Mouse (Mus musculus) limb, embryonic 10.5 days (tissue): ENCODE measurements around the gene H2afx. TPM values are rescaled to one million over a fixed set of nuclear protein-coding genes. Genes with fewer than 3 reads are reported as not detected.
"Not testable (repeated sequence)": the region's sequence is repeated elsewhere in the genome, so short reads cannot be mapped to it uniquely, and the experiment has no call there.

ENCODE experiments used
- DNase-seq: peaks from one replicate; pipeline ENCODE4 v3.0.0-alpha.2; 2017; ENCODE audit warnings: low spot score
- H3K27ac ChIP-seq: fragments of 300-500 bp; sonication (generic); 2 replicates; pipeline ENCODE4 v1.5.1; 2016; ENCODE audit warnings: mild to moderate bottlenecking
- H3K27me3 ChIP-seq: fragments of 300-500 bp; sonication (generic); 2 replicates; pipeline ENCODE4 v1.6.1; 2016; ENCODE audit warnings: low read depth, mild to moderate bottlenecking; ENCODE audit not compliant: poor library complexity, severe bottlenecking
- H3K36me3 ChIP-seq: fragments of 300-500 bp; sonication (generic); 2 replicates; pipeline ENCODE4 v1.6.1; 2016; ENCODE audit warnings: mild to moderate bottlenecking, moderate library complexity
- H3K4me1 ChIP-seq: fragments of 300-500 bp; sonication (generic); 2 replicates; pipeline ENCODE4 v1.6.1; 2016
- H3K4me3 ChIP-seq: fragments of 300-500 bp; sonication (generic); 2 replicates; pipeline ENCODE4 v1.5.1; 2016; ENCODE audit warnings: mild to moderate bottlenecking, moderate library complexity
- H3K9me3 ChIP-seq: fragments of 300-500 bp; sonication (generic); replicated peaks from 2 replicates; pipeline ENCODE4 v1.6.1; 2016; ENCODE audit warnings: mild to moderate bottlenecking
- WGBS: fragments of 180-500 bp; shearing (Covaris S2); methylation state at CpG from one replicate; pipeline ENCODE4 v1.1.7; 2016; 5-methylcytosine and 5-hydroxymethylcytosine counted together
- polyA plus RNA-seq: library from polyadenylated mRNA; unstranded; fragments of >200 nt; fragmentation: Nextera tagmentation; extraction: Ambion mirVana; gene quantifications from 2 replicates; pipeline ENCODE4 v1.2.1, GENCODE M21; 2016

Gene H2afx
- polyA plus RNA-seq, 1 experiment from 2014 or later = 551 TPM

DNA sequence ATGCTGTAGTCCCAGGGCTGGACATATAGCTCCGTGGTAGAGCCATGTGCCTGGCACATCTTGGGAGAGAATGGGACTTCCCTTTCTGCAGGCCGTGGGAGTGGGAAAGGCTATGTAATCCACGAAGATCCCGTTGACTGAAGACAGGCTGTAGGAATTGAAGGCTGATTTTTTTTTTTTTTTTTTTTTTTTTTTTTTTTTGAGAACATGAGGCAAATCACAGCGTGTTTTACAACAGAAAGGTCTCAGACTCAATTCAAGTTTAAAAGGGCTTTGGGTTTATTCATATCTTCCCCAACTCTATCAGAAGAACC lies 1.6 kb downstream of the H2afx start:
- DNase-seq = no peak
- peaks cover 81% of the 10 kb centered on the region for H3K36me3 ChIP-seq
- peak overlapping the region; percentile 98 for H3K27ac ChIP-seq
- WGBS = 4% methylated on average over 5 of the region's 5 CpGs
- peak overlapping the region; percentile 98 for H3K4me3 ChIP-seq
- H3K9me3 ChIP-seq = peaks cover 2% of the 10 kb centered on the region; the same call in 1 of the 2 replicates
- H3K4me1 ChIP-seq = peaks cover 15% of the 10 kb centered on the region
- no peaks in the 10 kb centered on the region for H3K27me3 ChIP-seq

DNA sequence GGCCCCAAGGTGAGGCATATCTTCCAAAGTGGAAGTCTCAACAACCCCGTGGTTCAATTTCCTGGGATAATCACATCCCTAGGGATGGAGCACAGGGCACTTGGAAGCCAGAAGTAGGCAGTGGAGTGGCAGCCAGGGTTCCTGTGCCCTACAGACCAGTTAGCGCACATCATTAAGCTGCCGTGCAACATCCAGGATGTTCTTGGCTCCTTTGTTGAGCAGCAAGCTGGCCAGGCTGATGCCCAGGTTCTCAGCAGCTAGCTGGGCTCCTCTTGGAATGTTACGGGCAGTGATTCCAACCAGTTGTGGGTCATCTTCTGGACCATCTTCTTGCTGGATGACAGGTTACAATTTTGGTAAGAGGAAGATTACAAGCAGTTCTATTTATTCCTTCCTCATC lies 2.0 kb downstream of the H2afx start:
- Histone ChIP-seq H3K36me3 (peaks cover 81% of the 10 kb centered on the region), H3K4me3 (peak overlapping the region; percentile 98), H3K4me1 (peaks cover 15% of the 10 kb centered on the region)
- H3K27me3 ChIP-seq, H3K27ac ChIP-seq, H3K9me3 ChIP-seq, DNase-seq: not testable (repeated sequence)
- WGBS = 52% methylated on average over 4 of the region's 4 CpGs

DNA sequence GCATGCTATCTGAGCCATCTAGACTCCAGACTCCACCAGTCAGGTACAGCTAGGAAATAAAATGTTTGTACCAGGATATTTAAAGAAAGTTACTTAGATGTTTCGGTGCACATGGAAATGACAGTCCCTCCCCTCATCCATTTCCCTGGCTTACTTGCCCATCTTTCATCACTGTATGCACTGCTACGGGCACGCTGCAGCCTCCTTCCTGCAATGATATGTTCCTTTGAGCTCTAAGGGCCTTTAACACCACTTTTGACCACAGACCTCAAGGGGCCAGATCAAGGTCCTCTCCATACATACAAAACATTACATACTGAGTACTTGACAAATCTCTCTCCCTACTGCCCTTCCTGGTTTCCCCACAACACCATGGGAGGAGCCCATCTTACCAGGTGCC lies 2.5 kb downstream of the H2afx start:
- 83% methylated on average over 3 of the region's 3 CpGs for WGBS
- Histone ChIP-seq H3K9me3 (peaks cover 2% of the 10 kb centered on the region; the same call in 1 of the 2 replicates), H3K27me3 (no peaks in the 10 kb centered on the region), H3K27ac (no peak overlapping the region), H3K36me3 (peaks cover 81% of the 10 kb centered on the region), H3K4me3 (peak overlapping the region; percentile 98), H3K4me1 (peaks cover 16% of the 10 kb centered on the region)
- no peak for DNase-seq

DNA sequence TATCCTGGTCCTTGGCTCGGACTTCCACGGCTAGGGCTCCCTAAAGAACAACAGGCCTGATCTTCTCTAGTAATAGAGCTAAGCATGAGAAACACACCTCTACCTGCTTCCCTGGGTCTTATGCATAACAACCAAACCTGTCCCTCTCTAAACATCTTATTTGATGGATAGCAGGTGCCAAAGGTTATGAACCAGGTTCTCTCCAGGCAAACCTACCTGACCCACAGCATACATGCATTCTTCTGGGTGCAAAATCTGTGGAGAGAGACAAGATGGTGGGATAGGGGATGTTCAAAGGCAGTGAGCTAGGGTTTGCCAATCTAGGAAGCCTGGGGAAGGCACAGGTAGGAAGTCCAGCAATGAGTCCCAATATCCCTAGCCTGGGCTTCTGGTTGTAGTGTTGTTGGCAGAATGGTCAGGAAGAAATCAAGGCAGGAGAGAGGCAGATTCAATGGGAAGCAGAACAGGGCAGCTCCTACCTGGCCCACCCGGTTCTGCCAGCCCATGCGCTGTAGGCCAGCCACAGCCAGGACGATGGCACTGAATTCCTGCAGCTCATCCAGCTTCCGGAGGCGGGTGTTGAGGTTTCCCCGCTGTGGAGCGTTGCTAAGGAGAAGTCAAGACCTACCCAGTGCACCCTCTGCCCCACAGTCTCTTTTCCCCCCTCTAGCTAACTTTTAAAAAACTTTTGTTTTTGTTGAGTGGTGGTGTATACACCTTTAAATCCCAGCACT lies 3.1 kb downstream of the H2afx start:
- Histone ChIP-seq H3K4me1 (peaks cover 22% of the 10 kb centered on the region), H3K4me3 (peak overlapping the region; percentile 98), H3K36me3 (peaks cover 76% of the 10 kb centered on the region), H3K9me3 (peaks cover 2% of the 10 kb centered on the region; the same call in 1 of the 2 replicates), H3K27ac (peak overlapping the region; percentile 11; the same call in 1 of the 2 replicates), H3K27me3 (no peaks in the 10 kb centered on the region)
- 69% methylated on average over 9 of the region's 9 CpGs for WGBS
- DNase-seq = no peak

DNA sequence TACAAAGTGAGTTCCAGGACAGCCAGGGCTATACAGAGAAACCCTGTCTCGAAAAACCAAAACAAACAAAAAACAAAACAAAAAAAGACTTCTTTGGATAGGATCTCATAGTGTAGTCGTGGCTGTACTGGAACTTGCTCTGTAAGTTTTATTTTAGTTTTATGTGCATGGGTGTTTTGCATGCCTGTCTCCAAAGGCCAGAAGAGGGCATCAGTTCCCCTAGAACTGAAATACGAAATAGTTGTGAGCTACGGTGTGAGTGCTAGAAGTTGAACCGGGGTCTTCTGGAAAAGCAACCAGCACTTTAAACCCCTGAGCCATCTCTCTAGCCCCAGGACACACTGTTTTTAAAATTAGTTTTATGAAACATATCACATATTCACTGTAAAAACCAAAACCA lies 4.1 kb downstream of the H2afx start:
- Histone ChIP-seq H3K36me3 (peaks cover 67% of the 10 kb centered on the region), H3K27me3 (no peaks in the 10 kb centered on the region), H3K4me1 (peaks cover 32% of the 10 kb centered on the region), H3K4me3 (no peak overlapping the region), H3K27ac (no peak overlapping the region), H3K9me3 (peaks cover 2% of the 10 kb centered on the region; the same call in 1 of the 2 replicates)
- no peak for DNase-seq
- 84% methylated on average over 5 of the region's 5 CpGs for WGBS

DNA sequence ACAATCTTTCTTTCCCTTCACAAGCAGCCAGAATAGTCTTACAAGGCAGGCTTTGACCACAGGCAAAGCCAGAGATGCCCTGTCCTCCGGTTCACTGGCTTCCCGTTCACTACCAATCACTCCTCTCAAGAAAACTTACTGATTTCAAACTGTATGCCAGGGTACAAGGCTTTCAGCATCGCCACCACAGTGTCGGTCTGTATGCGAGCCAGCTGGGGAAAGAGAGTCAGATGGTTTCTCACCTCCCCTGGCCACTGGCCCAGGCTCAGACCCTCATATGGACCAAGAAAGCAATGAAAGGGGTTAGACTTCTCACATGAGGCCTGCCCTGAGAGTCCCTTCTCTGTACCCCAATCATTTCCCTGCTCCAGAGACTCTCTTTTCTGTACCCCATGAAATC lies 7.0 kb downstream of the H2afx start:
- DNase-seq = no peak
- Histone ChIP-seq H3K9me3 (no peaks in the 10 kb centered on the region), H3K27ac (no peak overlapping the region; the same call in 1 of the 2 replicates), H3K27me3 (no peaks in the 10 kb centered on the region), H3K4me3 (peak overlapping the region; percentile 19; the same call in 1 of the 2 replicates), H3K4me1 (peaks cover 34% of the 10 kb centered on the region), H3K36me3 (peaks cover 64% of the 10 kb centered on the region)
- 89% methylated on average over 5 of the region's 5 CpGs for WGBS

DNA sequence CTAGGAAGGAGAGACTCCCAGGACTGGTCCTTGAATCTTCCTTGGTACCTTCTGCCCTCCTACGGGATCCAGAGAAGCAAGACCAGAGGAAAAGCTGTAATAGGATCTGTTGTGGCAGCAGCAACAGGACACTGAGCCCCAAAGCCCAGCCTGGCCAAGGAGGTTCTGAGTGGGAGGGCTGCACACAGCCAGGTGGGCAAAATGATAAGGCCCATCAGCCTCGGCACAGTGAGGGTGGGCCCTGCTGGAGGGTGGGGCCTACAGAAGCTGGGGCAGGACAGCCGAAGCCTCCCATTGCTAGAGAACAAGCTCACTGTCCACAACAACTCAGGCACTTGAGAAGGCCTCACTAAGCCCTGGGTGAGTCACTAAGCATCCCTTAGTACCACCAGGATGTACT lies 7.7 kb downstream of the H2afx start:
- Histone ChIP-seq H3K4me1 (peaks cover 27% of the 10 kb centered on the region), H3K9me3 (no peaks in the 10 kb centered on the region), H3K36me3 (peaks cover 64% of the 10 kb centered on the region), H3K27me3 (no peaks in the 10 kb centered on the region), H3K4me3 (peak overlapping the region; percentile 19), H3K27ac (0 out of 2 replicates have a peak overlapping the region, but pooled peaks have one; percentile 98)
- 78% methylated on average over 3 of the region's 3 CpGs for WGBS
- no peak for DNase-seq

DNA sequence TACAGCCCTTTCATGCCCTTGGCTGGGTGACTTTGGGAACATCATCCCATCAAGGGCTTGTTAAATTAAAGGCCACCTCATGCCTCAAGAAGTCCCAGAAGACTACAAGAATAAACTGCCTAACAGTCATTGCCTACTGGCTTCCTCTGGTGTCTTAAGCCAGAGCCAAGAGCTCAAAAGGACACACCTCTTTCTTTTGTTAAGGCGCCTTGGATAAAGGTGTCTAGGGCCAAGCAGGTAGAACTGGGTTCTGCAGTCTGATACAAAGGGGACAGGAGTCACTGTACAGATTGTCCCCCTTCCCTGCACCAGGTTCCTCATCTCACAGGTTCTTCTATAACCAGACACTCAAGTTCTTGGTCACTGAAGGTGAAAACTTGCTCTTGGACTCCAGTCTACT lies 8.1 kb downstream of the H2afx start:
- Histone ChIP-seq H3K4me1 (peaks cover 22% of the 10 kb centered on the region), H3K4me3 (peak overlapping the region; percentile 95), H3K27me3 (no peaks in the 10 kb centered on the region), H3K27ac (peak overlapping the region; percentile 98; the same call in 1 of the 2 replicates), H3K36me3 (peaks cover 64% of the 10 kb centered on the region), H3K9me3 (no peaks in the 10 kb centered on the region)
- DNase-seq = no peak
- WGBS = 81% methylated on average over 1 of the region's 1 CpGs

DNA sequence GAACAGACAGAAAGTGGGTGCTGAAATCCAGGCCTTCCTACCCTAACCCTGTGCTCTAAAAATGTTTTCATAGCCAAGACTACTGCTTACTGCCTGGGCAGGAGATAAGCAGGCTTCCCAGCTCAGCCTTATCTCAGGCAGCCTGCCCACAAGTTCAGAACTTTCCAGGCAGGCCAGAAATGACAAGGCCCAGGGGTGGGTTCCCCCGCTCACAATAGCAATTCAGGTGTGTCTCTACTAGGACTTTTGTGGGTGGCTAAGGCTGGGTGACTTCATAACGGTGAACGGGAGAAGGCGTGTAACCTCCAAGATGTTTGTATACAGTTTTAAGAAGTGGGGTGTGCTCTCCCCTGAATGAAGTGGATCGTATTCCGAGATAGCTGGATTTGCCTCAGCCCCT lies 8.8 kb downstream of the H2afx start:
- WGBS = 17% methylated on average over 6 of the region's 6 CpGs
- no peaks in the 10 kb centered on the region for H3K27me3 ChIP-seq
- H3K4me1 ChIP-seq = peaks cover 20% of the 10 kb centered on the region
- peak overlapping the region; percentile 98 for H3K27ac ChIP-seq
- peak; percentile 45 for DNase-seq
- no peaks in the 10 kb centered on the region for H3K9me3 ChIP-seq
- H3K36me3 ChIP-seq = peaks cover 64% of the 10 kb centered on the region
- peak overlapping the region; percentile 95 for H3K4me3 ChIP-seq

DNA sequence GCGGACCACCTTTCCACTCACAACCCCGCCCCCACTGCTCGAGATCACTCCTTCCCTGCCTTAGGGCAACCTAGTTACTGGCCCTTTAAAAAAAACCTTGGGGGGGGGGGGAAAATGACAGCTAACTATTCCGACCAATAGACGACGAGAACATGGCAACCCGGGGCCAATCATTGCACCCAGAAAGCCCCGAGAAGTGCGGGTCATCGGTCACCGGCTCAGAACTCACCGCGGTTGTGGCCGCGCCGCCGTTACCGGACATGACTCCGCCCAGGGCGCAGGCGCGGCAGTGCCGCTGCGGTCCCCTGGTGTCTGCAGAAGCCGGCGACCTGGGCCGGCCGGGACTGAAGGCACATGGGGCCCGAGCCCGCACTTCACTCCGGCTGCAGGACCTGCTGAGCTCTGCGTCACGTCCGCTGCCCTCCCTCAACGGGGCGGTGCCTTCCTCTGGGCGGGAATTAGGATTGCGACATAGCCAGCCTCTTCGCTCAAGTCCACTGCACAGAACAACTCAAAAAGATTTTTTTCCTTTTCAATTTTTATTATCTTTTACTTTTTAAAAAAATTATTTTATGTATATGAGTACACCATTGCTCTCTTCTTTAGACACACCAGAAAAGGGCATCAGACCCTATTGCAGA lies 9.4 kb downstream of the H2afx start, which contains the start of gene Hmbs:
Gene Hmbs (minus strand): TSS at position 448 of the 641 bp plus-strand sequence.
- Histone ChIP-seq H3K4me1 (peaks cover 20% of the 10 kb centered on the region), H3K27me3 (no peaks in the 10 kb centered on the region), H3K9me3 (no peaks in the 10 kb centered on the region), H3K4me3 (peak within 1 kb of the TSS; percentile 95), H3K36me3 (peaks cover 64% of the 10 kb centered on the region), H3K27ac (peak within 1 kb of the TSS; percentile 98)
- peak; percentile 94 for DNase-seq
- WGBS = under 1% methylated on average over 39 of the region's 39 CpGs

DNA sequence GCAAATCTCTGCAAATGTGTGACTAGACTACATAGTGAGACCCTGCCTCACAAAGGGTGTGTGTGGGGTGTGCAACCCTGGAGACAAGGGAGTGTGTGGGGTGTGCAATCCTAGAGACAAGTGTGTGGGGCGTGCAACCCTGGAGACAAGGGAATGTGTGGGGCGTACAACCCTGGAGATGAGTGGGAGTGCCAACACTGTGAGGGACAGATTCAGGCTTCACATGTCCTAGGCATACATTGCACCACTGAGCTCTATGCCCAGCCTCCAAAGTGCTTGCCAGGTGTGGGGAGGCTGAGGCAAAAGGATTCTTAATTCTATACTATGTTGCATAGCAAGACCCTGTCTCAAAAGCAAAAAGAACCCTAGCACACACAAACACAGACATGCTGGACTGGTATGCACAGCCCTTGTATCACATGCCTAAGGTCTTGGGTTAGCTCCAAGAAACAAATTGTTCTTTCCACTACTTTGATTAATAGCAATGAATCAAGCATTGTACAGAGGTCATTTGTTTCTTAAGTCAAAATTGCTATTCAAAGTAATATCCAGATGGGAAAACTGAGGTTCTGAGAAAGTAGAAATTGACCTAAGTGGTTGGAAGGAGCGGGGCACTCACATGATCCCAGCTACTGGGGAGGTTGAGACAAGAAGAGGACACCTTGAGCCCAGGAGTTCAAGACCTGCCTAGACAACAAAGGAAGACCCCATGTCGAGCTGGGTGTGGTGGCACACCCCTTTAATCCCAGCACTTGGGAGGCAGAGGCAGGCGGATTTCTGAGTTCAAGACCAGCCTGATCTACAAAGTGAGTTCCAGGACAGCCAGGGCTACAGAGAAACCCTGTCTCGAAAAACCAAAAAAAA lies 11.3 kb downstream of the H2afx start:
- Histone ChIP-seq H3K4me1 (peaks cover 20% of the 10 kb centered on the region), H3K9me3 (no peaks in the 10 kb centered on the region), H3K4me3 (no peak overlapping the region), H3K27ac (no peak overlapping the region), H3K36me3 (peaks cover 67% of the 10 kb centered on the region), H3K27me3 (no peaks in the 10 kb centered on the region)
- WGBS = 89% methylated on average over 6 of the region's 6 CpGs
- no peak for DNase-seq

DNA sequence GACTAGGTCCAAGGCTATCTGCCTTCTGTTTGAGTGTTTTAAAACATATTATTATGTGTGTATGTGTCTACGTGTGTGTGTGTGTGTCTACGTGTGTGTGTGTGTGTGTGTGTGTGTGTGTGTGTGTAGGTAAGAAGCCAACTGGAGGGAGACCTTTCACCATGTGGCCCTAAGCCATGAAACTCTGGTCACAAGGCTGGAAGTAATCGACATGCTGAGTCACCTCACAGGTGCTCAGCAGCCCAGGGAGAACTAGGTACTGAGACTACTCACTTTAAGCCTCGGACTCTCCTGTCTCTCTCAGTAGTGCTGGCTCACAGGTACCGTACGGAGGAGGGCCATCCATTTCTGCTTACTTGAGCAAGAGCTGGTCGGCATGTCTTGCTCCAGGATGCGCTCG lies 12.7 kb downstream of the H2afx start:
- no peak overlapping the region for H3K27ac ChIP-seq
- no peak for DNase-seq
- 95% methylated on average over 9 of the region's 9 CpGs for WGBS
- no peaks in the 10 kb centered on the region for H3K9me3 ChIP-seq
- no peak overlapping the region for H3K4me3 ChIP-seq
- peaks cover 17% of the 10 kb centered on the region for H3K4me1 ChIP-seq
- peaks cover 67% of the 10 kb centered on the region for H3K36me3 ChIP-seq
- no peaks in the 10 kb centered on the region for H3K27me3 ChIP-seq
